Comparison of ENCODE assay signal across 9 mouse cellular contexts in genomic region chr2:6118246-6118645, GRCm38 (mm10). TPM values are rescaled to one million over a fixed set of nuclear protein-coding genes. Genes with fewer than 3 reads are reported as not detected.
DNase-seq lines count a peak whose midpoint lies in the region; ATAC-seq lines count a peak whose summit lies in the region.
"Had no signal": no experiment of that assay in that cellular context is flagged by ENCODE, and none has a peak within 500 bp of the region (broad histone marks: within the 10 kb centered on the region; RNA-seq: fewer than 3 reads in every experiment).

No protein-coding gene starts in this region.

- no peak overlapping the region for H3K27ac ChIP-seq in liver, embryonic 12.5 days
- H3K27ac ChIP-seq in liver, embryonic 11.5 days (ENCODE audit: low read depth, low read length), result no peak overlapping the region
- H3K27ac ChIP-seq in embryonic facial prominence, embryonic 15.5 days (replicated peaks), result no peak overlapping the region
- H3K27ac ChIP-seq in forebrain, embryonic 14.5 days (ENCODE audit: low read depth, low read length), result no peak overlapping the region

- no peaks in the 10 kb centered on the region for H3K9me3 ChIP-seq in liver, embryonic 12.5 days (replicated peaks)
- H3K9me3 ChIP-seq in liver, embryonic 11.5 days (ENCODE audit: control insufficient read depth, low read length), result no peaks in the 10 kb centered on the region
- no peaks in the 10 kb centered on the region for H3K9me3 ChIP-seq in embryonic facial prominence, embryonic 15.5 days (replicated peaks)
- H3K9me3 ChIP-seq in forebrain, embryonic 14.5 days (replicated peaks; ENCODE audit: control insufficient read depth, low read length), result no peaks in the 10 kb centered on the region

- no peak overlapping the region for H3K4me3 ChIP-seq in liver, embryonic 12.5 days
- H3K4me3 ChIP-seq in liver, embryonic 11.5 days (ENCODE audit: low read depth, low read length), result no peak overlapping the region
- H3K4me3 ChIP-seq in embryonic facial prominence, embryonic 15.5 days (replicated peaks), result no peak overlapping the region
- H3K4me3 ChIP-seq in forebrain, embryonic 14.5 days (ENCODE audit: low read depth, low read length), result no peak overlapping the region

- H3K4me1 ChIP-seq in liver, embryonic 12.5 days, result no peaks in the 10 kb centered on the region
- H3K4me1 ChIP-seq in liver, embryonic 11.5 days (replicated peaks; ENCODE audit: control insufficient read depth, insufficient read depth, low read length), result peaks cover 5% of the 10 kb centered on the region
- H3K4me1 ChIP-seq in embryonic facial prominence, embryonic 15.5 days, result no peaks in the 10 kb centered on the region
- no peaks in the 10 kb centered on the region for H3K4me1 ChIP-seq in forebrain, embryonic 14.5 days (ENCODE audit: control insufficient read depth, insufficient read depth, low read length)

- no peaks in the 10 kb centered on the region for H3K27me3 ChIP-seq in liver, embryonic 12.5 days (replicated peaks)
- H3K27me3 ChIP-seq in liver, embryonic 11.5 days (replicated peaks; ENCODE audit: control insufficient read depth, insufficient read depth, low read length), result no peaks in the 10 kb centered on the region
- H3K27me3 ChIP-seq in embryonic facial prominence, embryonic 15.5 days, result no peaks in the 10 kb centered on the region
- H3K27me3 ChIP-seq in forebrain, embryonic 14.5 days (replicated peaks; ENCODE audit: control insufficient read depth, insufficient read depth, low read length), result no peaks in the 10 kb centered on the region

- H3K4me2 ChIP-seq in liver, embryonic 12.5 days, result no peak overlapping the region
- H3K4me2 ChIP-seq in liver, embryonic 11.5 days, result no peak overlapping the region
- no peak overlapping the region for H3K4me2 ChIP-seq in embryonic facial prominence, embryonic 15.5 days (replicated peaks)
- H3K4me2 ChIP-seq in forebrain, embryonic 14.5 days (ENCODE audit: low read length), result no peak overlapping the region

- WGBS in liver, embryonic 12.5 days (ENCODE audit: insufficient replicate concordance), result 67% methylated on average over 10 of the region's 10 CpGs
- 75% methylated on average over 10 of the region's 10 CpGs for WGBS in liver, embryonic 11.5 days
- 66% methylated on average over 10 of the region's 10 CpGs for WGBS in embryonic facial prominence, embryonic 15.5 days
- WGBS in forebrain, embryonic 14.5 days, result 80% methylated on average over 10 of the region's 10 CpGs

- DNase-seq in liver, embryonic 11.5 days (ENCODE audit: low spot score), result no peak
- DNase-seq in kidney, adult 11 months, result peak; percentile 56
- no peak for DNase-seq in forebrain, embryonic 14.5 days (ENCODE audit: low spot score)
- DNase-seq in thymus, postnatal 36 days, result no peak

- H3K36me3 ChIP-seq in liver, embryonic 12.5 days, result no peaks in the 10 kb centered on the region
- no peaks in the 10 kb centered on the region for H3K36me3 ChIP-seq in liver, embryonic 11.5 days (ENCODE audit: control insufficient read depth, insufficient read depth, low read length)
- H3K36me3 ChIP-seq in embryonic facial prominence, embryonic 15.5 days, result no peaks in the 10 kb centered on the region
- H3K36me3 ChIP-seq in forebrain, embryonic 14.5 days (ENCODE audit: control insufficient read depth, insufficient read depth, low read length), result no peaks in the 10 kb centered on the region

- ATAC-seq in liver, embryonic 12.5 days, result 0 out of 2 replicates have a peak, but pooled peaks have one; percentile 21
- no peak; the same call in 1 of the 2 replicates for ATAC-seq in liver, embryonic 11.5 days (replicated peaks; ENCODE audit: low FRiP score)
- ATAC-seq in embryonic facial prominence, embryonic 15.5 days (ENCODE audit: insufficient number of reproducible peaks, low FRiP score, low TSS enrichment, low read depth), result peak; percentile 54
- peak; percentile 93 for ATAC-seq in megakaryocyte-erythroid progenitor cell, adult 5-6 weeks (replicated peaks; ENCODE audit: low FRiP score, low TSS enrichment, poor library complexity, severe bottlenecking)
- ATAC-seq in forebrain, embryonic 14.5 days, result no peak
- no peak for ATAC-seq in CD4-positive, CD25-positive, alpha-beta regulatory T cell, adult 4 months

- H3K9ac ChIP-seq in liver, embryonic 12.5 days, result no peak overlapping the region
- no peak overlapping the region for H3K9ac ChIP-seq in liver, embryonic 11.5 days (ENCODE audit: low read depth, low read length)
- no peak overlapping the region for H3K9ac ChIP-seq in embryonic facial prominence, embryonic 15.5 days
- no peak overlapping the region for H3K9ac ChIP-seq in forebrain, embryonic 14.5 days (ENCODE audit: low read length)

RNA-seq across cellular contexts. Expression of gene Proser2, which starts 11.8 kb away (rescaled TPM):
- 7.0 and 8.1 TPM in 2 replicates for polyA plus RNA-seq in liver, embryonic 12.5 days (2016; fragmentation: Nextera tagmentation; extraction: Ambion mirVana)
- 8.9 and 10.3 TPM in 2 replicates for polyA plus RNA-seq in liver, embryonic 11.5 days (2014; fragmentation: Nextera tagmentation; extraction: Ambion mirVana)
- polyA plus RNA-seq in embryonic facial prominence, embryonic 15.5 days (2015; fragmentation: Nextera tagmentation; extraction: Ambion mirVana), result 19.6 and 23.1 TPM in 2 replicates
- not detected in 2 replicates for total RNA-seq in megakaryocyte-erythroid progenitor cell, adult 5-6 weeks (2014; fragmentation: Nextera tagmentation)
- total RNA-seq in megakaryocyte-erythroid progenitor cell, adult 5-6 weeks (2017), result not detected in 2 replicates
- polyA plus RNA-seq in forebrain, embryonic 14.5 days (2014; fragmentation: Nextera tagmentation; extraction: Ambion mirVana), result 1.8 and 3.4 TPM in 2 replicates
- polyA plus RNA-seq in CD4-positive, CD25-positive, alpha-beta regulatory T cell, adult 4 months (2017; shearing (Covaris generic)), result under 1 TPM; 0.18 to 0.26 TPM
- total RNA-seq: MEL had no signal

Comparison
In these comparisons a context has a peak if more than half of its experiments do, and no peak if none do; other contexts are left out.
1. ATAC-seq: peak in liver, embryonic 12.5 days (single experiment), embryonic facial prominence, embryonic 15.5 days (single experiment) and megakaryocyte-erythroid progenitor cell, adult 5-6 weeks (single experiment); none in liver, embryonic 11.5 days (single experiment), forebrain, embryonic 14.5 days (single experiment) and CD4-positive, CD25-positive, alpha-beta regulatory T cell, adult 4 months (single experiment).